Mouse (Mus musculus) stomach, embryonic 16.5 days (tissue): ENCODE measurements around the gene Noxred1. TPM values are rescaled to one million over a fixed set of nuclear protein-coding genes. Genes with fewer than 3 reads are reported as not detected.
"Not testable (repeated sequence)": the region's sequence is repeated elsewhere in the genome, so short reads cannot be mapped to it uniquely, and the experiment has no call there.

Experiments
- ATAC-seq: fragments of 200-750 bp; cut with Nextera tagmentation; 2 replicates; pipeline ENCODE4 v1.8.0; 2017; ENCODE audit warnings: moderate number of reproducible peaks, moderate TSS enrichment; ENCODE audit not compliant: insufficient read depth, low FRiP score
- H3K27ac ChIP-seq: fragments of 300-500 bp; sonication (generic); 2 replicates; pipeline ENCODE4 v1.5.1; 2014; ENCODE audit warnings: low read length
- H3K27me3 ChIP-seq: fragments of 300-500 bp; sonication (generic); 2 replicates; pipeline ENCODE4 v1.6.1; 2014; ENCODE audit warnings: low read length, control low read depth, mixed read lengths; ENCODE audit not compliant: control insufficient read depth, insufficient read depth
- H3K36me3 ChIP-seq: fragments of 300-500 bp; sonication (generic); 2 replicates; pipeline ENCODE4 v1.6.1; 2014; ENCODE audit warnings: low read length; ENCODE audit not compliant: control insufficient read depth, insufficient read depth
- H3K4me1 ChIP-seq: fragments of 300-500 bp; sonication (generic); 2 replicates; pipeline ENCODE4 v1.6.1; 2014; ENCODE audit warnings: low read length, control low read depth, mixed read lengths; ENCODE audit not compliant: control insufficient read depth, insufficient read depth
- H3K4me2 ChIP-seq: fragments of 300-500 bp; sonication (generic); 2 replicates; pipeline ENCODE4 v1.6.1; 2014; ENCODE audit warnings: low read depth, low read length, mixed read lengths
- H3K4me3 ChIP-seq: fragments of 300-500 bp; sonication (generic); replicated peaks from 2 replicates; pipeline ENCODE4 v1.5.1; 2014; ENCODE audit warnings: mild to moderate bottlenecking, low read length
- H3K9ac ChIP-seq: fragments of 300-500 bp; sonication (generic); 2 replicates; pipeline ENCODE4 v1.6.1; 2014; ENCODE audit warnings: low read length
- H3K9me3 ChIP-seq: fragments of 300-500 bp; sonication (generic); replicated peaks from 2 replicates; pipeline ENCODE4 v1.6.1; 2016; ENCODE audit warnings: low read length, control low read depth; ENCODE audit not compliant: control insufficient read depth
- WGBS: fragments of 180-500 bp; shearing (Covaris S2); extraction: QIAGEN DNeasy Blood & Tissue Kit; methylation state at CpG from one replicate; pipeline ENCODE4 v1.1.7; 2014; 5-methylcytosine and 5-hydroxymethylcytosine counted together
- polyA plus RNA-seq: library from polyadenylated mRNA; unstranded; fragments of >200 nt; fragmentation: Nextera tagmentation; extraction: Ambion mirVana; gene quantifications from 2 replicates; pipeline ENCODE4 v1.2.1, GENCODE M21; 2015

Noxred1 gene
- polyA plus RNA-seq, 1 experiment from 2014 or later: 0.43 TPM

GRCm38 (mm10) chr12:87277251-87277650, 38.7 kb upstream of the Noxred1 start:
- ATAC-seq, H3K9ac ChIP-seq, H3K27ac ChIP-seq, H3K4me1 ChIP-seq, H3K4me3 ChIP-seq, H3K4me2 ChIP-seq, H3K27me3 ChIP-seq, H3K9me3 ChIP-seq: not testable (repeated sequence)
- 81% methylated on average over 4 of the region's 4 CpGs for WGBS
- H3K36me3 ChIP-seq: peaks cover 19% of the 10 kb centered on the region; the same call in 1 of the 2 replicates

- H3K4me2 ChIP-seq: no peak overlapping the region
Observed at GRCm38 (mm10) chr12:87274853-87275831, 36.6 kb upstream of the Noxred1 start.

GRCm38 (mm10) chr12:87267682-87268081, 29.1 kb upstream of the Noxred1 start:
- Histone ChIP-seq H3K27me3 (no peaks in the 10 kb centered on the region), H3K36me3 (peaks cover 14% of the 10 kb centered on the region), H3K27ac (no peak overlapping the region), H3K9ac (peak overlapping the region; percentile 28; the same call in 1 of the 2 replicates), H3K9me3 (no peaks in the 10 kb centered on the region), H3K4me2 (peak overlapping the region; percentile 68), H3K4me3 (peak overlapping the region; percentile 89), H3K4me1 (peaks cover 9% of the 10 kb centered on the region)
- 20% methylated on average over 4 of the region's 4 CpGs for WGBS
- ATAC-seq: no peak

More at GRCm38 (mm10) chr12:87274853-87275831, 36.6 kb upstream of the Noxred1 start:
- peaks cover 22% of the 10 kb centered on the region; the same call in 1 of the 2 replicates for H3K36me3 ChIP-seq
- peak overlapping the region; percentile 10; the same call in 1 of the 2 replicates for H3K27ac ChIP-seq
- no peak for ATAC-seq
- 86% methylated on average over 9 of the region's 9 CpGs for WGBS
- no peak overlapping the region for H3K9ac ChIP-seq
- H3K4me3 ChIP-seq: no peak overlapping the region
- peaks cover 5% of the 10 kb centered on the region; the same call in 1 of the 2 replicates for H3K4me1 ChIP-seq
- H3K9me3 ChIP-seq: no peaks in the 10 kb centered on the region
- no peaks in the 10 kb centered on the region for H3K27me3 ChIP-seq

GRCm38 (mm10) chr12:87266827-87267603, 28.5 kb upstream of the Noxred1 start:
- peaks cover 9% of the 10 kb centered on the region for H3K4me1 ChIP-seq
- under 1% methylated on average over 31 of the region's 31 CpGs for WGBS

GRCm38 (mm10) chr12:87266108-87266826, 27.7 kb upstream of the Noxred1 start, which contains the start of the genes Vipas39 and Ahsa1:
Gene Vipas39, minus strand, starts transcription at chr12:87266256.
Gene Ahsa1, plus strand, starts transcription at chr12:87266479.
- peak within 1 kb of the TSS; percentile 89 for H3K4me3 ChIP-seq
- no peaks in the 10 kb centered on the region for H3K9me3 ChIP-seq
- H3K4me2 ChIP-seq: peak within 1 kb of the TSS; percentile 85
- WGBS: under 1% methylated on average over 31 of the region's 31 CpGs
- peak within 1 kb of the TSS; percentile 86 for H3K27ac ChIP-seq
- no peaks in the 10 kb centered on the region for H3K27me3 ChIP-seq
- peaks cover 9% of the 10 kb centered on the region for H3K4me1 ChIP-seq
- peak within 1 kb of the TSS; percentile 97 for H3K9ac ChIP-seq
- peaks cover 16% of the 10 kb centered on the region for H3K36me3 ChIP-seq
- peak; percentile 98 for ATAC-seq

More at GRCm38 (mm10) chr12:87266827-87267603, 28.5 kb upstream of the Noxred1 start:
- Histone ChIP-seq H3K27ac (peak overlapping the region; percentile 86), H3K4me3 (peak overlapping the region; percentile 89), H3K27me3 (no peaks in the 10 kb centered on the region), H3K9me3 (no peaks in the 10 kb centered on the region), H3K36me3 (peaks cover 14% of the 10 kb centered on the region), H3K4me2 (peak overlapping the region; percentile 68), H3K9ac (peak overlapping the region; percentile 97)
- peak; percentile 61 for ATAC-seq

GRCm38 (mm10) chr12:87265444-87265843, 26.9 kb upstream of the Noxred1 start:
- Histone ChIP-seq H3K27me3 (no peaks in the 10 kb centered on the region), H3K4me3 (peak overlapping the region; percentile 89), H3K4me1 (peaks cover 9% of the 10 kb centered on the region), H3K36me3 (peaks cover 14% of the 10 kb centered on the region), H3K9ac (peak overlapping the region; percentile 91), H3K27ac (no peak overlapping the region), H3K4me2 (peak overlapping the region; percentile 85), H3K9me3 (no peaks in the 10 kb centered on the region)
- no peak for ATAC-seq
- 16% methylated on average over 11 of the region's 11 CpGs for WGBS

- H3K36me3 ChIP-seq: peaks cover 25% of the 10 kb centered on the region; the same call in 1 of the 2 replicates
Observed at GRCm38 (mm10) chr12:87260562-87260961, 22.0 kb upstream of the Noxred1 start.

GRCm38 (mm10) chr12:87256629-87257028, 18.1 kb upstream of the Noxred1 start:
- Histone ChIP-seq H3K4me1 (no peaks in the 10 kb centered on the region), H3K27ac (no peak overlapping the region), H3K9me3 (no peaks in the 10 kb centered on the region), H3K27me3 (no peaks in the 10 kb centered on the region), H3K9ac (no peak overlapping the region), H3K36me3 (peaks cover 41% of the 10 kb centered on the region), H3K4me3 (no peak overlapping the region), H3K4me2 (no peak overlapping the region)
- peak; percentile 53; the same call in 1 of the 2 replicates for ATAC-seq
- WGBS: 91% methylated on average over 5 of the region's 5 CpGs

More at GRCm38 (mm10) chr12:87260562-87260961, 22.0 kb upstream of the Noxred1 start:
- H3K27me3 ChIP-seq: no peaks in the 10 kb centered on the region
- H3K9me3 ChIP-seq: no peaks in the 10 kb centered on the region
- WGBS: 93% methylated on average over 8 of the region's 8 CpGs
- no peak overlapping the region for H3K27ac ChIP-seq
- no peak overlapping the region for H3K4me2 ChIP-seq
- no peak overlapping the region for H3K9ac ChIP-seq
- no peak overlapping the region for H3K4me3 ChIP-seq
- no peaks in the 10 kb centered on the region for H3K4me1 ChIP-seq
- ATAC-seq: no peak
